Mouse (Mus musculus): ENCODE data around the gene Cdkn1c. TPM values are rescaled to one million over a fixed set of nuclear protein-coding genes. Genes with fewer than 3 reads are reported as not detected.

The Cdkn1c gene
- polyA plus RNA-seq, 1 experiment from 2014 or later: 173 TPM

DNA sequence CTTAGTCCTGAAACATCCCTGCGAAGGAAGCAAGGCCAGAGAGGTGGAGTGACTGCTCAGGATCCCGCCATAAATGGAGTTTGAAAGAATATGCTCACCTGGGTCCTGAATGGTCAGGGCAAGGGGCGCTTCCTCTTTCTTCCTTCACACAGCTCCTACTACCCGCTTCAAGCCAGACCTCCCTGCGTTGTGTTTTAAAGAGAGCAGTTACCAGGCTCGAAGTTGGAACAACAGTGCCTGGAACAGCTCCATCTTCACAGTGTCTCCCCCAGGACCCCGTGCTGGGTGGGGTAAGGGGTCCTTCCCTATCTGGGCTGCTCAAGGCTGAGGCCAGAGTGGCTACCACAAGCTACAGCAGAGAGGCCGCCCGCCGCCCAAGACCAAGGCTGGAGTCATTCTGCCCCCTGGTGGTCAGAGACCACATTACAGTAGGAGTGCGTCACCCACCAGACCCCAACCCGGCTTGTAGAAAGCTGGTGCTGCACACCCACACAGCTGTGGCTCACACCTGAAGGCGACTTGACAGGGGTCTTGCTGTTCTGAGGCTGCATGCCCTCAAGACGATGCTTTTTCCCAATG lies 5.3 kb upstream of the Cdkn1c start:
- H3K9me3 ChIP-seq (replicated peaks; ENCODE audit: control insufficient read depth, low read length): no peaks in the 10 kb centered on the region; the same call in 1 of the 2 replicates
- ATAC-seq (ENCODE audit: low read depth): no peak
- no peak overlapping the region; the same call in 1 of the 2 replicates for H3K9ac ChIP-seq (ENCODE audit: low read depth, low read length)
- H3K27me3 ChIP-seq (ENCODE audit: control insufficient read depth, insufficient read depth, low read depth, low read length): peaks cover 23% of the 10 kb centered on the region
- H3K27ac ChIP-seq (ENCODE audit: low read length): no peak overlapping the region; the same call in 1 of the 2 replicates
- peaks cover 15% of the 10 kb centered on the region for H3K4me1 ChIP-seq (ENCODE audit: control insufficient read depth, low read depth, low read length)
- H3K36me3 ChIP-seq (ENCODE audit: control insufficient read depth, insufficient read depth): no peaks in the 10 kb centered on the region
- WGBS (ENCODE audit: insufficient replicate concordance): 19% methylated on average over 14 of the region's 14 CpGs
- no peak overlapping the region for H3K4me3 ChIP-seq (ENCODE audit: low read depth, low read length)
- H3K4me2 ChIP-seq (ENCODE audit: low read depth, low read length): peak overlapping the region; percentile 2; the same call in 1 of the 2 replicates

DNA sequence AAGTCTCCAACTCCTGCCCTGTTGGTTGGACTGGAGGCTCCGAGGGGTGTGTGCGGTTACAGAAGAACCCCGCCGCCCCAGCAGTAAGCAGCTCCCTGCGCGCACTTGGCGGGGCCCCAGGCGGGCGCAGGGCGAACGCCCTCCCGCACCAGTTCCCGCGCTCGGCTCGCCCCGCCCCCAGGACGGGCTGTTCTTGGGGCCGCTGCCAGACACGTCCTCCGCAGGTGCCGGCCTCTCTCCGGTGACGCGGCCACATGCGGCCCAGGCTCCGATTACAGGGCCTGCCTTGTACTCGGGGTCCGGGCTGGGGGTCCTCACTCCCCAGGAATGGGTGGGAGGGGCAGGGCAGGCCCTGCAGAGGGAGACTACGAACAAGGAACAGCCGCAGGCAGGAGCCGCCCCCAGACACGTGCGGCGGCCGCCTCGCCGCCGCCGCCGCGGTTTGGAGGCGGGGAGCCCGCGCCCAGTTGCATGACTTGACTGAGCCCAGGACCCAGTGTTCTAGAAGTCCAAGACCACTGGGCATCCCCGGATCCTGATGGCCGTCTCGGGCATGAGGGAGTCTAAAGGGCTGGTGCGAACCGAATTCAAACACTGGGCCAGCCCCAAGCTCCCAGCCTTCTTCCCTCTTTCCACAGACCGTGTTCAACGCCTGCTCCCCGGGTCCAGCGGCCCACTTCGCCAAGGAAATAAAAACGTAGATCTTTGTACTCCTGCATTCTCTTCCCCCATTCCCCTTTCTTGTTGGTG lies 4.1 kb upstream of the Cdkn1c start:
- Histone ChIP-seq H3K4me3 (ENCODE audit: low read depth, low read length) (peak overlapping the region; percentile 38), H3K4me1 (ENCODE audit: control insufficient read depth, low read depth, low read length) (peaks cover 19% of the 10 kb centered on the region), H3K9ac (ENCODE audit: low read depth, low read length) (peak overlapping the region; percentile 25; the same call in 1 of the 2 replicates), H3K27me3 (ENCODE audit: control insufficient read depth, insufficient read depth, low read depth, low read length) (peaks cover 32% of the 10 kb centered on the region), H3K9me3 (replicated peaks; ENCODE audit: control insufficient read depth, low read length) (peaks cover 12% of the 10 kb centered on the region), H3K4me2 (ENCODE audit: low read depth, low read length) (peak overlapping the region; percentile 59), H3K27ac (ENCODE audit: low read length) (peak overlapping the region; percentile 21), H3K36me3 (ENCODE audit: control insufficient read depth, insufficient read depth) (no peaks in the 10 kb centered on the region)
- 19% methylated on average over 56 of the region's 56 CpGs for WGBS (ENCODE audit: insufficient replicate concordance)
- ATAC-seq (ENCODE audit: low read depth): peak; percentile 49

DNA sequence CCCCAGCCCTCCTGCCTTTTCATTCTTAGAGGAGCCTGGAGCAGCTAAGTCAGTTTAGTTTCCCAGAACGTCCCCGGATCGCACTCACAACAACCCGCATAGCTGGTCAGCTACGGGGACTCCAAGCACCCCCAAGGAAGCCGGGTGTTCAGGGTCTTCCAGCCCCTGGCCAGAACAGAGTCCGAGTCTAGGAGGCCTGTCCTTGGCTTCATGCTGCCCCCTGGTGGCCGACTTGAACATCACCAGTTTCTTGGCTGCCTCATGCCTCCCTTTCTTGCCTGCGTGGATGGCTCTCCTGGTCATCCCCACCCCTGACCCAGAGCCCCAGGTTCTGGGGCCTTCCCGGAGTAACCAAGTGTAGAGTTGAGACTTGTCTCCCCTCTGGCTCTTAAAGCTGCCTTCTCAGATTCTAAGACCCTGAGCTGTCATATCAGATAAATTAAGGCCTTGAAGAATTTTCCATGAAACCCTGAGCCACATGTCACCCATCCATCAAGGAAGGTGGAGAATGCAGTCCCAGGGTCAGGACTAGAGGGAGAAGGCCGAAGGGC lies 3.1 kb upstream of the Cdkn1c start:
- ATAC-seq (ENCODE audit: low read depth): no peak
- WGBS (ENCODE audit: insufficient replicate concordance): 32% methylated on average over 11 of the region's 11 CpGs
- peaks cover 42% of the 10 kb centered on the region for H3K27me3 ChIP-seq (ENCODE audit: control insufficient read depth, insufficient read depth, low read depth, low read length)
- H3K27ac ChIP-seq (ENCODE audit: low read length): peak overlapping the region; percentile 21; the same call in 1 of the 2 replicates
- no peak overlapping the region for H3K4me2 ChIP-seq (ENCODE audit: low read depth, low read length)
- H3K9me3 ChIP-seq (replicated peaks; ENCODE audit: control insufficient read depth, low read length): peaks cover 22% of the 10 kb centered on the region
- no peaks in the 10 kb centered on the region for H3K36me3 ChIP-seq (ENCODE audit: control insufficient read depth, insufficient read depth)
- no peak overlapping the region for H3K9ac ChIP-seq (ENCODE audit: low read depth, low read length)
- H3K4me1 ChIP-seq (ENCODE audit: control insufficient read depth, low read depth, low read length): peaks cover 19% of the 10 kb centered on the region
- no peak overlapping the region for H3K4me3 ChIP-seq (ENCODE audit: low read depth, low read length)

DNA sequence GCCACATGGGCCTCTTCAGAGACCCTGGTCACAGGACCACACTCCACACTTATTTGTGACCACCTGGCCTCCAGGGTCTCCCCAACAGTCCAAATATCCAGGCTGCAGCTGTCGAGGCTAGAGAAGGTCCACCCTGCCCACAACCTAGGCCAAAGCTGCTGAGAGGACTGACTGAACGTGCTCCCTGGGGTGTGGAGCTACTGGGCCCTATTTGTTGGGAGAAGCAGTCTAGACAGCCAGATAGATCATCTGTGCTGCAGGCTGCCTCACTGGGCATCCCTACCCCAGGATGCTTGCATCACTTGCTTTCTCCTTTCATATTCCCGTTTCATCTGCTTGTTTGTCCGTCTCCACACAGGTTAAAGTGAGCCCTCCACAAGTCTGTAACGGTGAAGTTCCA lies 1.7 kb upstream of the Cdkn1c start:
- Histone ChIP-seq H3K9me3 (replicated peaks; ENCODE audit: control insufficient read depth, low read length) (peaks cover 22% of the 10 kb centered on the region), H3K4me3 (ENCODE audit: low read depth, low read length) (no peak overlapping the region), H3K9ac (ENCODE audit: low read depth, low read length) (no peak overlapping the region), H3K27me3 (ENCODE audit: control insufficient read depth, insufficient read depth, low read depth, low read length) (peaks cover 49% of the 10 kb centered on the region), H3K4me2 (ENCODE audit: low read depth, low read length) (no peak overlapping the region), H3K4me1 (ENCODE audit: control insufficient read depth, low read depth, low read length) (peaks cover 19% of the 10 kb centered on the region), H3K36me3 (ENCODE audit: control insufficient read depth, insufficient read depth) (no peaks in the 10 kb centered on the region), H3K27ac (ENCODE audit: low read length) (no peak overlapping the region)
- ATAC-seq (ENCODE audit: low read depth): no peak
- 61% methylated on average over 5 of the region's 5 CpGs for WGBS (ENCODE audit: insufficient replicate concordance)

DNA sequence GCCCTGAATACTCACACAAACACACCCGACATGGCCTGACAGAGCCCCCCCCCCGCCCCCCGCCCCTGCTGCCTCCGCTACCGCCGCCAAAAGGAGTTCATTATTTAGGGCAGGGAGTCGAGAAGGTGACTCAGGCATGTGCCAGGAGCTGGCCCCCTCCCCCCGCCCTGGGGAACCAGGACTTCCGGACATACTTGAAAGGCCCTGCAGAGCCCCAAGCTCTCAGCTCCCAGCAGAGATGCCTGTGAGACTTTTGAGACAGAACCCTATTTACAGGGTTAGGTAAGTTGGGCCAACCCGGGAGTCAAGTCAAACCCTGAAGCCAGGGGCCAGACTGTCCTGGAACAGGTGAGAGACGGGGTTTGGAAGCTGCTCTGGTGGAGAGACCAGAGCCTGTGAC lies 1.1 kb upstream of the Cdkn1c start:
- H3K27ac ChIP-seq (ENCODE audit: low read length): no peak overlapping the region
- ATAC-seq (ENCODE audit: low read depth): no peak
- H3K9ac ChIP-seq (ENCODE audit: low read depth, low read length): no peak overlapping the region
- H3K4me2 ChIP-seq (ENCODE audit: low read depth, low read length): no peak overlapping the region
- peaks cover 49% of the 10 kb centered on the region for H3K27me3 ChIP-seq (ENCODE audit: control insufficient read depth, insufficient read depth, low read depth, low read length)
- peaks cover 19% of the 10 kb centered on the region for H3K4me1 ChIP-seq (ENCODE audit: control insufficient read depth, low read depth, low read length)
- H3K9me3 ChIP-seq (replicated peaks; ENCODE audit: control insufficient read depth, low read length): peaks cover 22% of the 10 kb centered on the region
- WGBS (ENCODE audit: insufficient replicate concordance): 36% methylated on average over 11 of the region's 11 CpGs
- H3K36me3 ChIP-seq (ENCODE audit: control insufficient read depth, insufficient read depth): no peaks in the 10 kb centered on the region
- H3K4me3 ChIP-seq (ENCODE audit: low read depth, low read length): no peak overlapping the region

DNA sequence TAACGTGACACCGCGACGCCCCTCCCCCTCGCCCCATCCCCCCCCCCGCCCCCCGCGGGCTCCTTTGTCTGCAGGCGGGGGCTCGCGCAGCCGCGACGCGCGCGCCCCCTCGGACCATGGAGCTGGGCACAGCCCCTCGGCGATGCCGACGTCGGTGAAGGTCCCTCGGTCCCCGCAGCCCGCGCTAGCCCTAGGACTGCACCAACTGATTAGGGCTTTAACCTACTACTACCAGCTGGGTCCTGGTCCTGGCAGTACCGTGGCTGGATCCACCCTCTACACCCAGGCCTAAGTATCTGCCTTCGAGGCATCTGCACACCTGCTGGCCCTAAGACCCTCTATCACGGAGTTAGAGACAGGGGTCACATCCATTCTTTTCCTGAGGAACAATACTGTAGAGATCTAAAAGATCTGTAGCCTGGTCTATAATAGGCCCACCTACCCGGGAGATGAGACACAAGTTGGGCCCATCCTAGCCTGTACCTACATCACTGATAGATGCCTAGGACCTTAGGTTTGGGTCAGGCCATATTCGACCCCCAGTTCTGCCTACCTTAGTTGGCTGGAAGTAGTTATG lies 532 bp upstream of the Cdkn1c start:
- Histone ChIP-seq H3K4me1 (ENCODE audit: control insufficient read depth, low read depth, low read length) (peaks cover 19% of the 10 kb centered on the region), H3K9me3 (replicated peaks; ENCODE audit: control insufficient read depth, low read length) (peaks cover 22% of the 10 kb centered on the region), H3K36me3 (ENCODE audit: control insufficient read depth, insufficient read depth) (no peaks in the 10 kb centered on the region), H3K4me3 (ENCODE audit: low read depth, low read length) (peak overlapping the region; percentile 47), H3K9ac (ENCODE audit: low read depth, low read length) (no peak overlapping the region; the same call in 1 of the 2 replicates), H3K27ac (ENCODE audit: low read length) (no peak overlapping the region), H3K27me3 (ENCODE audit: control insufficient read depth, insufficient read depth, low read depth, low read length) (peaks cover 49% of the 10 kb centered on the region), H3K4me2 (ENCODE audit: low read depth, low read length) (peak overlapping the region; percentile 67)
- ATAC-seq (ENCODE audit: low read depth): peak; percentile 10
- WGBS (ENCODE audit: insufficient replicate concordance): 25% methylated on average over 18 of the region's 32 CpGs

DNA sequence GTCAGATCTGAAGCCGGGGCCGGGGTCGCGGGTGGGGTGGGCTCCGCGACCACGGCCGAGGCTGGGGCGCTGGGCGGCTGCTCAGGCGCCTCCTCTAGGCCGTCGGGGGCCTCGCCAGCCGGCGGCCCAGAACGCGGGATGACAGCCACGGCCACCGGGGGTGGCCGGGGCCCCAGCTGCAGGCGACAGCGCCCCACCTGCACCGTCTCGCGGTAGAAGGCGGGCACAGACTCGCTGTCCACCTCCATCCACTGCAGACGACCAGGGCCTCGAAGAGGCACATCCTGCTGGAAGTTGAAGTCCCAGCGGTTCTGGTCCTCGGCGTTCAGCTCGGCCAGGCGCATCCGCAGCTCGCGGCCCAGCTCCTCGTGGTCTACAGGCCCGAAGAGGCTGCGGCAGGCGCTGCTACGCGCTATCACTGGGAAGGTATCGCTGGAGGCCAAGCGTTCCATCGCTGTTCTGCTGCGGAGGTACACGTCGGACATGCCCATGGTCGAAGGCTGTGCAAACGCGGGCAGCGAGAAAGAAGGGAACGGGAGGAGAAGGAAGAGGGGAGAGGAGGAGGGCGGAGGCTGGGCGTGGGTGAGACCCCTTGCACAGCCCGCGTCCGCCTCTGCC lies 524 bp downstream of the Cdkn1c start:
- no peak for ATAC-seq (ENCODE audit: low read depth)
- Histone ChIP-seq H3K9ac (ENCODE audit: low read depth, low read length) (peak overlapping the region; percentile 43), H3K27me3 (ENCODE audit: control insufficient read depth, insufficient read depth, low read depth, low read length) (peaks cover 43% of the 10 kb centered on the region)

DNA sequence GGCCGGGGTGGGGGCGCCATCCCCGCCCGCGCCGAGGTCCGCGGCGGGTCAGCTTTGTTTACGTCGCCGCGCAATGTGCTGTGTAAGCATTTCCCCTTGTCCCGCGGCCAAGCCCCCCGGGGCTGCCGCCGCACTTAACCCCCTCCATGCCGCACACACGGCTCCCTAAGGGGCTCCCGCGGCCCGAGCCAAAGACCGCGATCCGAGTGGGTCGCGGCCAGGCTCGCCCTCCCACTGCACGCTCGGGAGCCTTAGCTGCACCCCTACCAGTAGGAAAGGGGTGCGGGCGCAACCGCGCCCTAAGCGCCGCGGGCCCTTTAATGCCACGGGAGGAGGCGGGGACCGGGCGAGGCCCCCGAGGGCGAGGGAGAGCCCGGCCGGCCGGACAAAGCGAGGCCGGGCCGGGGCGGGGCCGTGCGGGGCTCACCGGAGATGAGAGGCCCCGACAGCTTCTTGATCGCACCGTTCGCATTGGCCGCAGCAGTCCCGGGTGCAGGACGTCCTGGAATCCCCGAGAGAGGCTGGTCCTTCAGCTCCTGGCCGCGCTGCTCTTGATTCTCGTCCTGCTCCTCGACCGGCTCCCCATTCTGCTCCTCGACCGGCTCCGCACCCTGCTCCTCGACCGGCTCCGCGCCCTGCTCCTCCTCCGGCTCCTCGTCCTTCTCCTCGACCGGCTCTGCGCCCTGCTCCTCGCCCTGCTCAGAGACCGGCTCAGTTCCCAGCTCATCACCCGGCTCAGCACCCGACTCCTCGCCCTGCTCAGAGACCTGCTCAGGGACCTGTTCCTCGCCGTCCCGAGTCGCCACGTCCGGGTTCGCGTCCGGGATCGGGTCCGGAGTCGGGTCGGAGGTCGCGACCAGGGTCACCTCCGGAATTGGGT lies 1.3 kb downstream of the Cdkn1c start:
- Histone ChIP-seq H3K4me1 (ENCODE audit: control insufficient read depth, low read depth, low read length) (peaks cover 13% of the 10 kb centered on the region), H3K36me3 (ENCODE audit: control insufficient read depth, insufficient read depth) (no peaks in the 10 kb centered on the region), H3K9me3 (replicated peaks; ENCODE audit: control insufficient read depth, low read length) (peaks cover 22% of the 10 kb centered on the region), H3K9ac (ENCODE audit: low read depth, low read length) (peak overlapping the region; percentile 39), H3K27ac (ENCODE audit: low read length) (no peak overlapping the region), H3K27me3 (ENCODE audit: control insufficient read depth, insufficient read depth, low read depth, low read length) (peaks cover 35% of the 10 kb centered on the region), H3K4me3 (ENCODE audit: low read depth, low read length) (peak overlapping the region; percentile 54), H3K4me2 (ENCODE audit: low read depth, low read length) (peak overlapping the region; percentile 67)
- WGBS (ENCODE audit: insufficient replicate concordance): 33% methylated on average over 100 of the region's 100 CpGs
- no peak for ATAC-seq (ENCODE audit: low read depth)

More for the DNA sequence above, 524 bp downstream of the Cdkn1c start:
- H3K4me1 ChIP-seq (ENCODE audit: control insufficient read depth, low read depth, low read length): peaks cover 17% of the 10 kb centered on the region
- peak overlapping the region; percentile 67 for H3K4me2 ChIP-seq (ENCODE audit: low read depth, low read length)
- H3K4me3 ChIP-seq (ENCODE audit: low read depth, low read length): peak overlapping the region; percentile 54
- H3K36me3 ChIP-seq (ENCODE audit: control insufficient read depth, insufficient read depth): no peaks in the 10 kb centered on the region
- peaks cover 22% of the 10 kb centered on the region for H3K9me3 ChIP-seq (replicated peaks; ENCODE audit: control insufficient read depth, low read length)
- 29% methylated on average over 58 of the region's 60 CpGs for WGBS (ENCODE audit: insufficient replicate concordance)
- no peak overlapping the region for H3K27ac ChIP-seq (ENCODE audit: low read length)

Measured in liver, embryonic 16.5 days (tissue).